ENCODE assay signal across 21 mouse cellular contexts in genomic region chr11:85712026-85712804, GRCm38 (mm10).
A peak's percentile ranks its signal among the peaks of the same experiment; 100 is the strongest.
DNase-seq lines count a peak whose midpoint lies in the region; ATAC-seq and TF ChIP-seq lines count a peak whose summit lies in the region.
"Had no signal": no experiment of that assay in that cellular context is flagged by ENCODE, and none has a peak within 500 bp of the region (broad histone marks: within the 10 kb centered on the region; RNA-seq: fewer than 3 reads in every experiment).

No protein-coding gene starts in this region.

- no peaks in the 10 kb centered on the region for H3K9me3 ChIP-seq in heart, embryonic 13.5 days
- H3K9me3 ChIP-seq in liver, postnatal 0 days (ENCODE audit: low read length): no peaks in the 10 kb centered on the region
- no peaks in the 10 kb centered on the region for H3K9me3 ChIP-seq in liver, embryonic 11.5 days (ENCODE audit: control insufficient read depth, low read length)
- no peaks in the 10 kb centered on the region for H3K9me3 ChIP-seq in embryonic facial prominence, embryonic 10.5 days
- H3K9me3 ChIP-seq: embryonic facial prominence, embryonic 12.5 days; G1E; hindbrain, embryonic 10.5 days; limb, embryonic 15.5 days; midbrain, embryonic 12.5 days had no signal

- no peak for TF ChIP-seq EP300 in liver, postnatal 0 days (IDR thresholded peaks at IDR 0.05; ENCODE audit: low read depth)

- 0 out of 2 replicates have a peak overlapping the region, but pooled peaks have one; percentile 5 for H3K27ac ChIP-seq in heart, embryonic 13.5 days (replicated peaks)
- 0 out of 2 replicates have a peak overlapping the region, but pooled peaks have one; percentile 63 for H3K27ac ChIP-seq in liver, postnatal 0 days (ENCODE audit: low read depth)
- H3K27ac ChIP-seq in liver, embryonic 11.5 days (ENCODE audit: low read depth, low read length): no peak overlapping the region
- peak overlapping the region; percentile 19; the same call in 1 of the 2 replicates for H3K27ac ChIP-seq in bone marrow, adult 2 months (ENCODE audit: control insufficient read depth, insufficient read depth, low read depth, low read length, poor library complexity)
- 0 out of 2 replicates have a peak overlapping the region, but pooled peaks have one; percentile 44 for H3K27ac ChIP-seq in embryonic facial prominence, embryonic 10.5 days (replicated peaks)
- H3K27ac ChIP-seq: embryonic facial prominence, embryonic 12.5 days; hindbrain, embryonic 10.5 days; limb, embryonic 15.5 days; midbrain, embryonic 12.5 days had no signal

- no peak for TF ChIP-seq CTCF in liver, postnatal 0 days (IDR thresholded peaks at IDR 0.05; ENCODE audit: low read depth)
- TF ChIP-seq CTCF in bone marrow, adult 2 months (IDR thresholded peaks at IDR 0.05; ENCODE audit: control insufficient read depth, insufficient read depth, low read length): no peak

- WGBS in heart, embryonic 13.5 days: 74% methylated on average over 8 of the region's 8 CpGs
- 86% methylated on average over 8 of the region's 8 CpGs for WGBS in liver, postnatal 0 days (ENCODE audit: insufficient replicate concordance)
- 88% methylated on average over 8 of the region's 8 CpGs for WGBS in liver, embryonic 11.5 days
- WGBS in bone marrow, adult 2 months: 86% methylated on average over 8 of the region's 8 CpGs
- 91% methylated on average over 8 of the region's 8 CpGs for WGBS in embryonic facial prominence, embryonic 10.5 days

- no peak overlapping the region for H3K4me2 ChIP-seq in heart, embryonic 13.5 days
- no peak overlapping the region for H3K4me2 ChIP-seq in liver, postnatal 0 days (ENCODE audit: low read depth, low read length)
- no peak overlapping the region for H3K4me2 ChIP-seq in liver, embryonic 11.5 days
- H3K4me2 ChIP-seq: embryonic facial prominence, embryonic 12.5 days; limb, embryonic 15.5 days; midbrain, embryonic 12.5 days had no signal

- no peak overlapping the region for H3K4me3 ChIP-seq in heart, embryonic 13.5 days
- no peak overlapping the region for H3K4me3 ChIP-seq in liver, postnatal 0 days (ENCODE audit: low read depth, low read length)
- H3K4me3 ChIP-seq in liver, embryonic 11.5 days (ENCODE audit: low read depth, low read length): no peak overlapping the region
- no peak overlapping the region for H3K4me3 ChIP-seq in bone marrow, adult 2 months (replicated peaks; ENCODE audit: control insufficient read depth, low read depth, low read length)
- H3K4me3 ChIP-seq in embryonic facial prominence, embryonic 10.5 days: no peak overlapping the region
- H3K4me3 ChIP-seq: embryonic facial prominence, embryonic 12.5 days; hindbrain, embryonic 10.5 days; limb, embryonic 15.5 days; midbrain, embryonic 12.5 days had no signal

- intact Hi-C loops in heart, postnatal 10 days (cut with DNase I): no loop called here

- ATAC-seq in heart, embryonic 13.5 days (ENCODE audit: extremely low read depth, insufficient number of reproducible peaks, low FRiP score, low TSS enrichment): no peak
- ATAC-seq in liver, postnatal 0 days: no peak
- no peak for ATAC-seq in liver, embryonic 11.5 days (replicated peaks; ENCODE audit: low FRiP score)
- ATAC-seq: CD4-positive, CD25-positive, alpha-beta regulatory T cell, adult 4 months; forebrain, embryonic 16.5 days had no signal

- no peak for DNase-seq in heart, postnatal 10 days
- DNase-seq in liver, postnatal 0 days: no peak
- no peak for DNase-seq in liver, embryonic 11.5 days (ENCODE audit: low spot score)
- no peak for DNase-seq in embryonic facial prominence, embryonic 10.5 days (ENCODE audit: low spot score)
- DNase-seq in layer of hippocampus, postnatal 36 days: no peak
- DNase-seq in urinary bladder, postnatal 36 days (ENCODE audit: low spot score in 2 of 2): no peak
- DNase-seq: cerebellum, adult 8-10 months; kidney, postnatal 36 days; layer of hippocampus, adult 9-11 months; lung, adult 2 months; right cerebral cortex, postnatal 25 days; thymus, postnatal 36 days had no signal

- no peaks in the 10 kb centered on the region for H3K36me3 ChIP-seq in heart, embryonic 13.5 days
- no peaks in the 10 kb centered on the region for H3K36me3 ChIP-seq in liver, postnatal 0 days (replicated peaks; ENCODE audit: insufficient read depth, low read length)
- H3K36me3 ChIP-seq in liver, embryonic 11.5 days (ENCODE audit: control insufficient read depth, insufficient read depth, low read length): no peaks in the 10 kb centered on the region
- no peaks in the 10 kb centered on the region for H3K36me3 ChIP-seq in embryonic facial prominence, embryonic 10.5 days (replicated peaks)
- H3K36me3 ChIP-seq: embryonic facial prominence, embryonic 12.5 days; G1E; hindbrain, embryonic 10.5 days; limb, embryonic 15.5 days; midbrain, embryonic 12.5 days had no signal

- H3K27me3 ChIP-seq in heart, embryonic 13.5 days (replicated peaks): peaks cover 27% of the 10 kb centered on the region
- H3K27me3 ChIP-seq in liver, postnatal 0 days (ENCODE audit: insufficient read depth, low read length): no peaks in the 10 kb centered on the region
- H3K27me3 ChIP-seq in liver, embryonic 11.5 days (replicated peaks; ENCODE audit: control insufficient read depth, insufficient read depth, low read length): no peaks in the 10 kb centered on the region
- peaks cover 74% of the 10 kb centered on the region for H3K27me3 ChIP-seq in embryonic facial prominence, embryonic 10.5 days (replicated peaks; ENCODE audit: low read depth, poor library complexity, severe bottlenecking)

- TF ChIP-seq POLR2A in bone marrow, adult 2 months (IDR thresholded peaks at IDR 0.05; ENCODE audit: borderline replicate concordance, control insufficient read depth, low read depth, low read length): no peak

- H3K9ac ChIP-seq in heart, embryonic 13.5 days: no peak overlapping the region
- no peak overlapping the region for H3K9ac ChIP-seq in liver, postnatal 0 days (replicated peaks)
- no peak overlapping the region for H3K9ac ChIP-seq in liver, embryonic 11.5 days (ENCODE audit: low read depth, low read length)
- H3K9ac ChIP-seq: embryonic facial prominence, embryonic 12.5 days; limb, embryonic 15.5 days; midbrain, embryonic 12.5 days had no signal

- H3K4me1 ChIP-seq in heart, embryonic 13.5 days: peaks cover 16% of the 10 kb centered on the region
- peaks cover 4% of the 10 kb centered on the region; the same call in 1 of the 2 replicates for H3K4me1 ChIP-seq in liver, postnatal 0 days (ENCODE audit: insufficient read depth)
- H3K4me1 ChIP-seq in liver, embryonic 11.5 days (replicated peaks; ENCODE audit: control insufficient read depth, insufficient read depth, low read length): 0 out of 2 replicates have a peak, but pooled peaks cover 3% of the 10 kb centered on the region
- peaks cover 5% of the 10 kb centered on the region; the same call in 1 of the 2 replicates for H3K4me1 ChIP-seq in bone marrow, adult 2 months (ENCODE audit: control insufficient read depth, insufficient read depth, low read length)
- H3K4me1 ChIP-seq in embryonic facial prominence, embryonic 10.5 days: peaks cover 55% of the 10 kb centered on the region
